Mouse (Mus musculus) MEL (cell line): ENCODE data around the gene Atf7ip. TPM values are rescaled to one million over a fixed set of nuclear protein-coding genes. Genes with fewer than 3 reads are reported as not detected.

Source experiments
- DNase-seq: peaks from one replicate; pipeline ENCODE4 v3.0.0; 2011; ENCODE audit warnings: low read depth, low spot score
- H3K27ac ChIP-seq: 2 replicates; pipeline ENCODE4 v1.5.1; 2012; ENCODE audit warnings: low read depth, mild to moderate bottlenecking, control low read depth, low read length, moderate library complexity; ENCODE audit not compliant: control insufficient read depth
- H3K27me3 ChIP-seq, 2 experiments: fragments of 150-350 bp in 1 of 2; sonication (generic) in 1 of 2; 2 replicates each; pipeline ENCODE4 v1.6.1; 2012; ENCODE audit warnings: low read length in 2 of 2, mild to moderate bottlenecking in 2 of 2, improper control_type of control experiment in 1 of 2, moderate library complexity in 1 of 2; ENCODE audit not compliant: insufficient read depth in 2 of 2, control insufficient read depth in 1 of 2
- H3K36me3 ChIP-seq, 2 experiments: 2 replicates each; pipeline ENCODE4 v1.6.1; 2012 to 2014; ENCODE audit warnings: low read length in 2 of 2, improper control_type of control experiment in 1 of 2, inconsistent platforms in 1 of 2, mild to moderate bottlenecking in 1 of 2; ENCODE audit not compliant: insufficient read depth in 2 of 2, control insufficient read depth in 1 of 2
- H3K4me1 ChIP-seq, 2 experiments: fragments of 150-350 bp in 1 of 2; sonication (generic) in 1 of 2; 2 replicates each; pipeline ENCODE4 v1.6.1; 2012; ENCODE audit warnings: low read length in 2 of 2, improper control_type of control experiment in 1 of 2, mild to moderate bottlenecking in 1 of 2; ENCODE audit not compliant: insufficient read depth in 2 of 2, control insufficient read depth in 1 of 2
- H3K4me3 ChIP-seq, 2 experiments: fragments of 150-350 bp in 1 of 2; sonication (generic) in 1 of 2; 2 replicates each; pipeline ENCODE4 v1.5.1; 2012; ENCODE audit warnings: low read depth in 2 of 2, low read length in 2 of 2, mild to moderate bottlenecking in 2 of 2, moderate library complexity in 2 of 2, control low read depth in 1 of 2, improper control_type of control experiment in 1 of 2; ENCODE audit not compliant: control insufficient read depth in 1 of 2, insufficient read depth in 1 of 2
- H3K79me2 ChIP-seq: 2 replicates; pipeline ENCODE4 v1.6.1; 2012; ENCODE audit warnings: mild to moderate bottlenecking, low read length, moderate library complexity; ENCODE audit not compliant: control insufficient read depth, poor library complexity, insufficient read depth
- H3K9ac ChIP-seq: 2 replicates; pipeline ENCODE4 v1.6.1; 2012; ENCODE audit warnings: low read depth, mild to moderate bottlenecking, control low read depth, low read length, moderate library complexity; ENCODE audit not compliant: control insufficient read depth, poor library complexity, severe bottlenecking
- H3K9me3 ChIP-seq: fragments of 150-350 bp; sonication (generic); replicated peaks from 2 replicates; pipeline ENCODE4 v1.6.1; 2012; ENCODE audit warnings: mild to moderate bottlenecking, low read length, improper control_type of control experiment, moderate library complexity; ENCODE audit not compliant: insufficient read depth
- ELF1 ChIP-seq: IDR thresholded peaks from 2 replicates; pipeline ENCODE4 v1.6.1; 2014; ENCODE audit warnings: low read depth, mild to moderate bottlenecking, inconsistent platforms, low read length, improper control_type of control experiment, moderate library complexity
- EP300 ChIP-seq, 2 experiments: IDR thresholded peaks; 2 replicates each; pipeline ENCODE4 v1.6.1; 2011; ENCODE audit warnings: improper control_type of control experiment in 2 of 2, low read length in 2 of 2, low read depth in 1 of 2, mild to moderate bottlenecking in 1 of 2
- HCFC1 ChIP-seq: IDR thresholded peaks from 2 replicates; pipeline ENCODE4 v1.6.1; 2012; ENCODE audit warnings: low read depth, mild to moderate bottlenecking, inconsistent platforms, low read length, improper control_type of control experiment, moderate library complexity
- JUND ChIP-seq: IDR thresholded peaks from 2 replicates; pipeline ENCODE4 v1.6.1; 2011; ENCODE audit warnings: low read depth, mild to moderate bottlenecking, improper control_type of control experiment, low read length
- MAX ChIP-seq: IDR thresholded peaks from 2 replicates; pipeline ENCODE4 v1.6.1; 2011; ENCODE audit warnings: low read length, improper control_type of control experiment
- MAZ ChIP-seq: IDR thresholded peaks from 2 replicates; pipeline ENCODE4 v1.6.1; 2012; ENCODE audit warnings: low read depth, mild to moderate bottlenecking, inconsistent platforms, low read length, improper control_type of control experiment
- MEF2A ChIP-seq: IDR thresholded peaks from 2 replicates; pipeline ENCODE4 v1.6.1; 2014; ENCODE audit warnings: low read depth, mild to moderate bottlenecking, inconsistent platforms, low read length, improper control_type of control experiment; ENCODE audit not compliant: poor library complexity, insufficient replicate concordance, severe bottlenecking; ENCODE audit errors: extremely low read depth
- MXI1 ChIP-seq: IDR thresholded peaks from 2 replicates; pipeline ENCODE4 v1.6.1; 2011; ENCODE audit warnings: mild to moderate bottlenecking, low read depth, low read length, improper control_type of control experiment
- NELFE ChIP-seq: IDR thresholded peaks from 2 replicates; pipeline ENCODE4 v1.6.1; 2011; ENCODE audit warnings: low read depth, low read length, improper control_type of control experiment
- NRF1 ChIP-seq: IDR thresholded peaks from 2 replicates; pipeline ENCODE4 v1.6.1; 2014; ENCODE audit warnings: low read depth, mild to moderate bottlenecking, inconsistent platforms, low read length, improper control_type of control experiment, moderate library complexity; ENCODE audit not compliant: poor library complexity, insufficient read depth, severe bottlenecking
- POLR2AphosphoS5 ChIP-seq: IDR thresholded peaks from 2 replicates; pipeline ENCODE4 v1.6.1; 2012; ENCODE audit warnings: low read depth, borderline replicate concordance, mild to moderate bottlenecking, inconsistent platforms, low read length, moderate library complexity, mixed read lengths
- RCOR1 ChIP-seq: IDR thresholded peaks from 2 replicates; pipeline ENCODE4 v1.6.1; 2012; ENCODE audit warnings: low read depth, mild to moderate bottlenecking, inconsistent platforms, low read length, improper control_type of control experiment
- SIN3A ChIP-seq: IDR thresholded peaks from 2 replicates; pipeline ENCODE4 v1.6.1; 2012; ENCODE audit warnings: low read length, improper control_type of control experiment, inconsistent platforms
- SMC3 ChIP-seq: IDR thresholded peaks from 2 replicates; pipeline ENCODE4 v1.6.1; 2011; ENCODE audit warnings: low read depth, low read length, improper control_type of control experiment
- TAL1 ChIP-seq: IDR thresholded peaks from 2 replicates; pipeline ENCODE4 v1.6.1; 2012; ENCODE audit warnings: mild to moderate bottlenecking, inconsistent platforms, low read length, moderate library complexity, mixed read lengths
- TBP ChIP-seq: IDR thresholded peaks from 2 replicates; pipeline ENCODE4 v1.8.0; 2011; ENCODE audit warnings: low read depth, low read length, improper control_type of control experiment
- ZC3H11A ChIP-seq: IDR thresholded peaks from 2 replicates; pipeline ENCODE4 v1.6.1; 2012; ENCODE audit warnings: low read depth, mild to moderate bottlenecking, inconsistent platforms, low read length, improper control_type of control experiment
- polyA plus RNA-seq, 2 experiments: library from polyadenylated mRNA; stranded (reverse) in 1 of 2; unstranded in 1 of 2; fragments of >175 nt in 1 of 2; fragments of >200 nt in 1 of 2; gene quantifications; 2 replicates each; pipeline versions ENCODE4 v1.2.1 to v1.2.4; 2012; ENCODE audit warnings: low replicate concordance in 2 of 2, low read depth in 1 of 2; ENCODE audit not compliant: insufficient read length in 2 of 2, insufficient read depth in 1 of 2, missing spikeins in 1 of 2
- total RNA-seq: library from RNA; depleted of rRNA; stranded (reverse); fragments of 300-350 nt; gene quantifications from 2 replicates; pipeline ENCODE4 v1.2.3, GENCODE M21; 2012; rRNA removed

Gene Atf7ip
- total and polyA plus RNA-seq, 3 experiments, result 7.3 to 56.1 (median 24.6) TPM

DNA sequence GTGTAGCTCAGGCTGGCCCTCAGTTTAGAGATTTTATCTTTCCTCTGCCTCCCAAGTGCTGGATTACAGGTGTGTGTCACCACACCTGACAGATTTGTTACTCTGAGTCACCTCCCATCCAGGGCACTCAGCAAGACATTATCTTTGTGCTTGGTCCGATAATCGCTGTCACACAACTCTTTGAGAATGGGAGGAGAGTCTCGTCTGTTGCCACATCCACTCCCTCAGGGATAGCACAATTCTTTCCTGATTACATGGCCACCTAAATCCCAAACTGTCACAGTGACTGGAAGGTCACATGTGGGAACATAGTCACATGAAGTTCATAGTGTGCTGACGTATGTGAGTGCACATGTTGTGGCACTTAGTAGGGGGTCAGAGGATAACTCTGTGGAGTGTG lies 152.3 kb downstream of the Atf7ip start:
- no peak for TF ChIP-seq JUND
- no peak for TF ChIP-seq TAL1
- Histone ChIP-seq H3K9ac (no peak overlapping the region), H3K36me3 (no peaks in the 10 kb centered on the region), H3K79me2 (no peaks in the 10 kb centered on the region), H3K9me3 (no peaks in the 10 kb centered on the region), H3K27me3 (no peaks in the 10 kb centered on the region), H3K4me1 (no peaks in the 10 kb centered on the region; a peak in 1 of 4 replicates), H3K27ac (no peak overlapping the region), H3K4me3 (no peak overlapping the region)
- no peak for DNase-seq

DNA sequence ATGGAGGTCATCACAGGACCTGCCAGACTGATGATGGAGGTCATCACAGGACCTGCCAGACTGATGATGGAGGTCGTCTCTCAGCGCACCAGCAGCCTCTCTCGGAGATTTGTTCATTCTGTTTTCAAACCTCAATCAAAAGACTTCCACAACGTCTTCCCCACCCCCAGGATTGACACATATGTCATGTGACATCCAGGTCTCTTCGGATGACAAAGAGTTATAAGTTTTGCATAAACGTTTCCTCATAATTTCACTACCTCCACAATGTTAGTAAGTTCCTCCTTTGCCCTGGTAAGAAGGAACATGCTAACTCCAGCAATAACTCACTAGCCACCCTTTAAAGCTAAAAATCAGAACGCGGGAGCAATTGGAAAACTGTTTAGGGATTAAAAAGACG lies 153.3 kb downstream of the Atf7ip start:
- Histone ChIP-seq H3K9me3 (no peaks in the 10 kb centered on the region), H3K9ac (no peak overlapping the region), H3K27ac (no peak overlapping the region), H3K36me3 (no peaks in the 10 kb centered on the region), H3K4me1 (no peaks in the 10 kb centered on the region; a peak in 1 of 4 replicates), H3K27me3 (no peaks in the 10 kb centered on the region), H3K79me2 (no peaks in the 10 kb centered on the region), H3K4me3 (no peak overlapping the region)
- no peak for DNase-seq
- TF ChIP-seq NRF1, result no peak
- TF ChIP-seq MXI1, result no peak
- no peak for TF ChIP-seq EP300 (IDR thresholded peaks at IDR 0.05; ENCODE audit: low read depth in 1 of 2, low read length in 2 of 2)
- TF ChIP-seq TAL1, result no peak
- TF ChIP-seq SIN3A, result no peak
- TF ChIP-seq JUND, result no peak
- no peak for TF ChIP-seq HCFC1
- no peak for TF ChIP-seq MAX
- no peak for TF ChIP-seq POLR2AphosphoS5
- TF ChIP-seq MAZ, result no peak
- no peak for TF ChIP-seq ELF1
- no peak for TF ChIP-seq NELFE
- TF ChIP-seq ZC3H11A, result no peak
- no peak for TF ChIP-seq SMC3
- no peak for TF ChIP-seq MEF2A
- no peak for TF ChIP-seq TBP
- TF ChIP-seq RCOR1, result no peak

Other genes with a start within 250 kb of the Atf7ip start
- gene Gm8994, start 178.6 kb upstream of the Atf7ip start, total RNA-seq, result 0.19 TPM in 1 of 2 replicates, not detected in the other
- gene Gm8994, start 178.6 kb upstream of the Atf7ip start, polyA plus RNA-seq, result not detected
- not detected in 2 replicates for gene E330021D16Rik, start 90.6 kb upstream of the Atf7ip start, total RNA-seq
- gene E330021D16Rik, start 90.6 kb upstream of the Atf7ip start, polyA plus RNA-seq, result not detected
- not detected in 2 replicates for gene Plbd1, start 155.8 kb downstream of the Atf7ip start, total RNA-seq
- not detected for gene Plbd1, start 155.8 kb downstream of the Atf7ip start, polyA plus RNA-seq